Mouse (Mus musculus) MEL (cell line): ENCODE data around the gene Alg5. TPM values are rescaled to one million over a fixed set of nuclear protein-coding genes. Genes with fewer than 3 reads are reported as not detected.

ENCODE experiments used
- DNase-seq: peaks from one replicate; pipeline ENCODE4 v3.0.0; 2011; ENCODE audit warnings: low read depth, low spot score
- H3K27ac ChIP-seq: 2 replicates; pipeline ENCODE4 v1.5.1; 2012; ENCODE audit warnings: low read depth, mild to moderate bottlenecking, control low read depth, low read length, moderate library complexity; ENCODE audit not compliant: control insufficient read depth
- H3K27me3 ChIP-seq, 2 experiments: fragments of 150-350 bp in 1 of 2; sonication (generic) in 1 of 2; 2 replicates each; pipeline ENCODE4 v1.6.1; 2012; ENCODE audit warnings: low read length in 2 of 2, mild to moderate bottlenecking in 2 of 2, improper control_type of control experiment in 1 of 2, moderate library complexity in 1 of 2; ENCODE audit not compliant: insufficient read depth in 2 of 2, control insufficient read depth in 1 of 2
- H3K36me3 ChIP-seq, 2 experiments: 2 replicates each; pipeline ENCODE4 v1.6.1; 2012 to 2014; ENCODE audit warnings: low read length in 2 of 2, improper control_type of control experiment in 1 of 2, inconsistent platforms in 1 of 2, mild to moderate bottlenecking in 1 of 2; ENCODE audit not compliant: insufficient read depth in 2 of 2, control insufficient read depth in 1 of 2
- H3K4me1 ChIP-seq, 2 experiments: fragments of 150-350 bp in 1 of 2; sonication (generic) in 1 of 2; 2 replicates each; pipeline ENCODE4 v1.6.1; 2012; ENCODE audit warnings: low read length in 2 of 2, improper control_type of control experiment in 1 of 2, mild to moderate bottlenecking in 1 of 2; ENCODE audit not compliant: insufficient read depth in 2 of 2, control insufficient read depth in 1 of 2
- H3K4me3 ChIP-seq, 2 experiments: fragments of 150-350 bp in 1 of 2; sonication (generic) in 1 of 2; 2 replicates each; pipeline ENCODE4 v1.5.1; 2012; ENCODE audit warnings: low read depth in 2 of 2, low read length in 2 of 2, mild to moderate bottlenecking in 2 of 2, moderate library complexity in 2 of 2, control low read depth in 1 of 2, improper control_type of control experiment in 1 of 2; ENCODE audit not compliant: control insufficient read depth in 1 of 2, insufficient read depth in 1 of 2
- H3K79me2 ChIP-seq: 2 replicates; pipeline ENCODE4 v1.6.1; 2012; ENCODE audit warnings: mild to moderate bottlenecking, low read length, moderate library complexity; ENCODE audit not compliant: control insufficient read depth, poor library complexity, insufficient read depth
- H3K9ac ChIP-seq: 2 replicates; pipeline ENCODE4 v1.6.1; 2012; ENCODE audit warnings: low read depth, mild to moderate bottlenecking, control low read depth, low read length, moderate library complexity; ENCODE audit not compliant: control insufficient read depth, poor library complexity, severe bottlenecking
- H3K9me3 ChIP-seq: fragments of 150-350 bp; sonication (generic); replicated peaks from 2 replicates; pipeline ENCODE4 v1.6.1; 2012; ENCODE audit warnings: mild to moderate bottlenecking, low read length, improper control_type of control experiment, moderate library complexity; ENCODE audit not compliant: insufficient read depth
- CHD1 ChIP-seq: IDR thresholded peaks from 2 replicates; pipeline ENCODE4 v1.6.1; 2012; ENCODE audit warnings: low read depth, mild to moderate bottlenecking, inconsistent platforms, low read length, improper control_type of control experiment
- CHD2 ChIP-seq: IDR thresholded peaks from 2 replicates; pipeline ENCODE4 v1.6.1; 2011; ENCODE audit warnings: low read length, improper control_type of control experiment
- ELF1 ChIP-seq: IDR thresholded peaks from 2 replicates; pipeline ENCODE4 v1.6.1; 2014; ENCODE audit warnings: low read depth, mild to moderate bottlenecking, inconsistent platforms, low read length, improper control_type of control experiment, moderate library complexity
- EP300 ChIP-seq, 2 experiments: IDR thresholded peaks; 2 replicates each; pipeline ENCODE4 v1.6.1; 2011; ENCODE audit warnings: improper control_type of control experiment in 2 of 2, low read length in 2 of 2, low read depth in 1 of 2, mild to moderate bottlenecking in 1 of 2
- ETS1 ChIP-seq: IDR thresholded peaks from 2 replicates; pipeline ENCODE4 v1.6.1; 2012; ENCODE audit warnings: low read depth, mild to moderate bottlenecking, inconsistent platforms, low read length, improper control_type of control experiment, moderate library complexity
- GABPA ChIP-seq: IDR thresholded peaks from 2 replicates; pipeline ENCODE4 v1.6.1; 2012; ENCODE audit warnings: low read depth, mild to moderate bottlenecking, inconsistent platforms, low read length, improper control_type of control experiment, moderate library complexity
- JUND ChIP-seq: IDR thresholded peaks from 2 replicates; pipeline ENCODE4 v1.6.1; 2011; ENCODE audit warnings: low read depth, mild to moderate bottlenecking, improper control_type of control experiment, low read length
- KAT2A ChIP-seq: conservative IDR thresholded peaks from 2 replicates; pipeline ENCODE4 v1.6.1; 2012; ENCODE audit warnings: low read depth, low read length, improper control_type of control experiment, inconsistent platforms
- MAFK ChIP-seq: IDR thresholded peaks from 2 replicates; pipeline ENCODE4 v1.6.1; 2011; ENCODE audit warnings: low read depth, mild to moderate bottlenecking, low read length, improper control_type of control experiment, borderline replicate concordance
- MAZ ChIP-seq: IDR thresholded peaks from 2 replicates; pipeline ENCODE4 v1.6.1; 2012; ENCODE audit warnings: low read depth, mild to moderate bottlenecking, inconsistent platforms, low read length, improper control_type of control experiment
- MEF2A ChIP-seq: IDR thresholded peaks from 2 replicates; pipeline ENCODE4 v1.6.1; 2014; ENCODE audit warnings: low read depth, mild to moderate bottlenecking, inconsistent platforms, low read length, improper control_type of control experiment; ENCODE audit not compliant: poor library complexity, insufficient replicate concordance, severe bottlenecking; ENCODE audit errors: extremely low read depth
- MXI1 ChIP-seq: IDR thresholded peaks from 2 replicates; pipeline ENCODE4 v1.6.1; 2011; ENCODE audit warnings: mild to moderate bottlenecking, low read depth, low read length, improper control_type of control experiment
- NELFE ChIP-seq: IDR thresholded peaks from 2 replicates; pipeline ENCODE4 v1.6.1; 2011; ENCODE audit warnings: low read depth, low read length, improper control_type of control experiment
- NRF1 ChIP-seq: IDR thresholded peaks from 2 replicates; pipeline ENCODE4 v1.6.1; 2014; ENCODE audit warnings: low read depth, mild to moderate bottlenecking, inconsistent platforms, low read length, improper control_type of control experiment, moderate library complexity; ENCODE audit not compliant: poor library complexity, insufficient read depth, severe bottlenecking
- POLR2A ChIP-seq, 2 experiments: IDR thresholded peaks; 2 replicates each; pipeline ENCODE4 v1.6.1; 2011 to 2012; ENCODE audit warnings: low read length in 2 of 2, mild to moderate bottlenecking in 2 of 2, control low read depth in 1 of 2, improper control_type of control experiment in 1 of 2, low read depth in 1 of 2, moderate library complexity in 1 of 2; ENCODE audit not compliant: control insufficient read depth in 1 of 2, insufficient read depth in 1 of 2, poor library complexity in 1 of 2
- POLR2AphosphoS2 ChIP-seq: IDR thresholded peaks from 2 replicates; pipeline ENCODE4 v1.6.1; 2011; ENCODE audit warnings: low read length, improper control_type of control experiment
- POLR2AphosphoS5 ChIP-seq: IDR thresholded peaks from 2 replicates; pipeline ENCODE4 v1.6.1; 2012; ENCODE audit warnings: low read depth, borderline replicate concordance, mild to moderate bottlenecking, inconsistent platforms, low read length, moderate library complexity, mixed read lengths
- RCOR1 ChIP-seq: IDR thresholded peaks from 2 replicates; pipeline ENCODE4 v1.6.1; 2012; ENCODE audit warnings: low read depth, mild to moderate bottlenecking, inconsistent platforms, low read length, improper control_type of control experiment
- SIN3A ChIP-seq: IDR thresholded peaks from 2 replicates; pipeline ENCODE4 v1.6.1; 2012; ENCODE audit warnings: low read length, improper control_type of control experiment, inconsistent platforms
- TAL1 ChIP-seq: IDR thresholded peaks from 2 replicates; pipeline ENCODE4 v1.6.1; 2012; ENCODE audit warnings: mild to moderate bottlenecking, inconsistent platforms, low read length, moderate library complexity, mixed read lengths
- TBP ChIP-seq: IDR thresholded peaks from 2 replicates; pipeline ENCODE4 v1.8.0; 2011; ENCODE audit warnings: low read depth, low read length, improper control_type of control experiment
- TCF12 ChIP-seq: IDR thresholded peaks from 2 replicates; pipeline ENCODE4 v1.6.1; 2014; ENCODE audit warnings: low read depth, mild to moderate bottlenecking, inconsistent platforms, low read length, improper control_type of control experiment, moderate library complexity
- UBTF ChIP-seq: IDR thresholded peaks from 2 replicates; pipeline ENCODE4 v1.6.1; 2012; ENCODE audit warnings: low read depth, mild to moderate bottlenecking, inconsistent platforms, low read length, improper control_type of control experiment, moderate library complexity, borderline replicate concordance; ENCODE audit not compliant: insufficient read depth
- USF1 ChIP-seq: IDR thresholded peaks from 2 replicates; pipeline ENCODE4 v1.6.1; 2014; ENCODE audit warnings: low read depth, mild to moderate bottlenecking, inconsistent platforms, low read length, improper control_type of control experiment, moderate library complexity
- USF2 ChIP-seq, 2 experiments: IDR thresholded peaks; 2 replicates each; pipeline ENCODE4 v1.6.1; 2011 to 2012; ENCODE audit warnings: improper control_type of control experiment in 2 of 2, low read length in 2 of 2, borderline replicate concordance in 1 of 2, inconsistent platforms in 1 of 2, low read depth in 1 of 2, mild to moderate bottlenecking in 1 of 2; ENCODE audit not compliant: insufficient read depth in 1 of 2
- ZMIZ1 ChIP-seq: IDR thresholded peaks from 2 replicates; pipeline ENCODE4 v1.6.1; 2012; ENCODE audit warnings: low read depth, mild to moderate bottlenecking, inconsistent platforms, low read length, improper control_type of control experiment, moderate library complexity
- ZNF384 ChIP-seq: IDR thresholded peaks from 2 replicates; pipeline ENCODE4 v1.6.1; 2012; ENCODE audit warnings: low read depth, mild to moderate bottlenecking, inconsistent platforms, low read length, improper control_type of control experiment
- polyA plus RNA-seq, 2 experiments: library from polyadenylated mRNA; stranded (reverse) in 1 of 2; unstranded in 1 of 2; fragments of >175 nt in 1 of 2; fragments of >200 nt in 1 of 2; gene quantifications; 2 replicates each; pipeline versions ENCODE4 v1.2.1 to v1.2.4; 2012; ENCODE audit warnings: low replicate concordance in 2 of 2, low read depth in 1 of 2; ENCODE audit not compliant: insufficient read length in 2 of 2, insufficient read depth in 1 of 2, missing spikeins in 1 of 2
- total RNA-seq: library from RNA; depleted of rRNA; stranded (reverse); fragments of 300-350 nt; gene quantifications from 2 replicates; pipeline ENCODE4 v1.2.3, GENCODE M21; 2012

The Alg5 gene
- total and polyA plus RNA-seq, 3 experiments: 34.8 to 44.0 TPM; not detected in 1

GRCm38 (mm10) chr3:54723741-54724500 is 11.4 kb upstream of the Alg5 start:
- TF ChIP-seq TCF12: no peak
- no peak for TF ChIP-seq ZMIZ1
- no peak for TF ChIP-seq USF2 (IDR thresholded peaks at IDR 0.05; ENCODE audit: borderline replicate concordance in 1 of 2, insufficient read depth in 1 of 2, low read depth in 1 of 2, low read length in 2 of 2)
- no peak for TF ChIP-seq RCOR1
- TF ChIP-seq TBP: no peak
- TF ChIP-seq USF1: no peak
- no peak for TF ChIP-seq POLR2AphosphoS2
- 0 out of 2 replicates have a peak, but pooled peaks have one; percentile 35 for TF ChIP-seq MXI1
- TF ChIP-seq ELF1: peak; percentile 15; the same call in 1 of the 2 replicates
- TF ChIP-seq ETS1: no peak
- no peak for TF ChIP-seq JUND
- no peak for TF ChIP-seq GABPA
- TF ChIP-seq KAT2A: no peak
- no peak for TF ChIP-seq NELFE
- TF ChIP-seq, all 39 proteins: peak for 2
- H3K4me3 ChIP-seq: no peak overlapping the region
- no peaks in the 10 kb centered on the region for H3K79me2 ChIP-seq
- peaks cover 5 to 46% of the 10 kb centered on the region in 2 experiments for H3K36me3 ChIP-seq
- no peak overlapping the region for H3K9ac ChIP-seq
- H3K27ac ChIP-seq: no peak overlapping the region; the same call in 1 of the 2 replicates
- no peaks in the 10 kb centered on the region for H3K9me3 ChIP-seq
- DNase-seq: peak; percentile 47
- H3K27me3 ChIP-seq: no peaks in the 10 kb centered on the region
- peaks cover 2 to 7% of the 10 kb centered on the region in 2 experiments; a peak in 2 of 4 replicates for H3K4me1 ChIP-seq

- no peak overlapping the region for H3K4me3 ChIP-seq
- no peaks in the 10 kb centered on the region for H3K79me2 ChIP-seq
- no peak for DNase-seq
- H3K9ac ChIP-seq: no peak overlapping the region
- no peaks in the 10 kb centered on the region for H3K27me3 ChIP-seq
- peaks cover 2 to 7% of the 10 kb centered on the region in 2 experiments; a peak in 2 of 4 replicates for H3K4me1 ChIP-seq
- TF ChIP-seq ZNF384 (no peak), POLR2A (IDR thresholded peaks at IDR 0.05; ENCODE audit: control insufficient read depth in 1 of 2, insufficient read depth in 1 of 2, low read depth in 1 of 2, low read length in 2 of 2, poor library complexity in 1 of 2) (no peak), TCF12 (no peak), KAT2A (no peak), MAZ (no peak), RCOR1 (no peak), POLR2AphosphoS5 (no peak), ETS1 (no peak), UBTF (no peak), SIN3A (no peak), CHD2 (no peak), NRF1 (no peak), TAL1 (no peak), MEF2A (no peak), MAFK (no peak), USF2 (IDR thresholded peaks at IDR 0.05; ENCODE audit: borderline replicate concordance in 1 of 2, insufficient read depth in 1 of 2, low read depth in 1 of 2, low read length in 2 of 2) (no peak), EP300 (IDR thresholded peaks at IDR 0.05; ENCODE audit: low read depth in 1 of 2, low read length in 2 of 2) (no peak), USF1 (no peak), CHD1 (no peak), GABPA (no peak)
- no peak overlapping the region for H3K27ac ChIP-seq
- peaks cover 5 to 45% of the 10 kb centered on the region in 2 experiments for H3K36me3 ChIP-seq
- H3K9me3 ChIP-seq: no peaks in the 10 kb centered on the region
Measured at GRCm38 (mm10) chr3:54725344-54725743, 10.0 kb upstream of the Alg5 start.
